Mouse (Mus musculus) lung, embryonic 15.5 days (tissue): ENCODE measurements at regions not wholly inside any gene's neighbourhood (a gene's known extent, or its start where the extent isn't known, plus 50 kb on each side); places are given as distances from the start of the nearest gene placed in this dataset.

Experiments used
- ATAC-seq: fragments of 200-750 bp; cut with Nextera tagmentation; 2 replicates; pipeline ENCODE4 v1.8.0; 2017; ENCODE audit warnings: moderate number of reproducible peaks, borderline replicate concordance; ENCODE audit not compliant: low FRiP score, low TSS enrichment; ENCODE audit errors: extremely low read depth
- H3K27ac ChIP-seq: fragments of 300-500 bp; sonication (generic); 2 replicates; pipeline ENCODE4 v1.5.1; 2015; ENCODE audit warnings: moderate library complexity, mild to moderate bottlenecking, inconsistent platforms
- H3K27me3 ChIP-seq: fragments of 300-500 bp; sonication (generic); 2 replicates; pipeline ENCODE4 v1.6.1; 2015; ENCODE audit warnings: inconsistent platforms
- H3K36me3 ChIP-seq: fragments of 300-500 bp; sonication (generic); 2 replicates; pipeline ENCODE4 v1.6.1; 2015; ENCODE audit warnings: inconsistent platforms
- H3K4me1 ChIP-seq: fragments of 300-500 bp; sonication (generic); 2 replicates; pipeline ENCODE4 v1.6.1; 2015; ENCODE audit warnings: inconsistent platforms
- H3K4me2 ChIP-seq: fragments of 300-500 bp; sonication (generic); 2 replicates; pipeline ENCODE4 v1.6.1; 2015; ENCODE audit warnings: inconsistent platforms, mild to moderate bottlenecking, moderate library complexity
- H3K4me3 ChIP-seq: fragments of 300-500 bp; sonication (generic); 2 replicates; pipeline ENCODE4 v1.5.1; 2015; ENCODE audit warnings: mild to moderate bottlenecking, inconsistent platforms
- H3K9ac ChIP-seq: fragments of 300-500 bp; sonication (generic); 2 replicates; pipeline ENCODE4 v1.6.1; 2015; ENCODE audit warnings: inconsistent platforms
- H3K9me3 ChIP-seq: fragments of 300-500 bp; sonication (generic); 2 replicates; pipeline ENCODE4 v1.6.1; 2016; ENCODE audit warnings: inconsistent platforms
- WGBS: fragments of 180-500 bp; shearing (Covaris S2); methylation state at CpG from one replicate; pipeline ENCODE4 v1.1.7; 2015; 5-methylcytosine and 5-hydroxymethylcytosine counted together

DNA sequence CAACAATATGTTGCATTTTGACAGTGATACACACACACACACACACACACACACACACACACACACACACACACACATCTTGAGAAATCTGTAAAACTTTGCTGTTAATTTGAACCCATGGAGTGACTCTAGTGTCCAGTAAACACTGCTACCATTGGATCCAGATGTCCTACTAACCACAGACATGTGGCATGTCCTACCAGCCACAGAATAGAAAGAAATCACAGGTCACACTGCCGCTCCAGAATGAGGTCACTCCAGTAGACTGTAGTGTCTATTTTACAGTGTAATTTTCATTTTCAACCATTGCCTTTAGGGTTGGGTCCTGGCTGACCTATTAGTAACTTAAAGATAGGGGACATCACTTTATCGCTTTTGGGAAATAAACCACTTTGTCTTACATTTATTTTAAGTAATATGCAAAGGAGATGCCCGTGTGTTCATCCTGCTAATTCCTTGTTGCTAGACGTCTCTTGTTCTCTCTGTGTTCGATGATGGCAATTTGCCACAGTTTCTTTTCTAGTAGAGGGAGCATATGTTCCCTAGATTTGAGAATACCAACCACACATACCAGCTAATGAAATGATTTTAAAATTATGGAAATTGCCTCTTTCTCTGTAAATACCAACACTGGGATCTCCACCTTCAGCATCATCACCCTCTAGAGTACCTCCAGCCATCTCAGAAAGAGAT is 59.2 kb upstream of the Cdh6 start:
- H3K36me3 ChIP-seq, result no peaks in the 10 kb centered on the region
- no peaks in the 10 kb centered on the region for H3K27me3 ChIP-seq
- WGBS, result 82% methylated on average over 5 of the region's 5 CpGs
- H3K4me3 ChIP-seq, result no peak overlapping the region
- H3K9ac ChIP-seq, result no peak overlapping the region
- H3K27ac ChIP-seq, result no peak overlapping the region
- no peak for ATAC-seq
- H3K4me2 ChIP-seq, result no peak overlapping the region
- H3K4me1 ChIP-seq, result no peaks in the 10 kb centered on the region
- H3K9me3 ChIP-seq, result no peaks in the 10 kb centered on the region

DNA sequence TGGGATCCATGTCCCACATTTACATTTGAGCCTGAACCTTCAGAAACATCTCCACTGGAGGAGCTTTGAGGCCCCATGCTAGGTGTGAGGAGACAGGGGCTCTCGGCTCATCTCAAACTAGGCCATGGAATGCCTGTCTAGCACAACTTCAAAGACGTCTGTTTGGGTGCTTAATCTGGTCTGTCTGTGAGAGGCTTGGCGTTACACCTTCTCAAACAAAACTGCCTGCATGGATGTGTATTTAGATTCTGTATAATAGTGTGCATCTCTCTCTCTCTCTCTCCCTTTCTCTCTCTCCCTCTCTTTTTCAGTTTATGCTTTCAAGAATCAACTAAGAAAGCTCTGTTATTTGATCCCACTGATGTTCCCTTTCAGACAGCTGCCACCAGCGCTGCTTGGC is 58.1 kb upstream of the Cdh6 start:
- H3K4me3 ChIP-seq, result no peak overlapping the region
- no peaks in the 10 kb centered on the region for H3K27me3 ChIP-seq
- H3K9ac ChIP-seq, result no peak overlapping the region
- no peaks in the 10 kb centered on the region for H3K9me3 ChIP-seq
- ATAC-seq, result no peak
- no peak overlapping the region for H3K27ac ChIP-seq
- H3K36me3 ChIP-seq, result no peaks in the 10 kb centered on the region
- WGBS, result 8% methylated on average over 4 of the region's 4 CpGs
- H3K4me2 ChIP-seq, result no peak overlapping the region
- H3K4me1 ChIP-seq, result no peaks in the 10 kb centered on the region

DNA sequence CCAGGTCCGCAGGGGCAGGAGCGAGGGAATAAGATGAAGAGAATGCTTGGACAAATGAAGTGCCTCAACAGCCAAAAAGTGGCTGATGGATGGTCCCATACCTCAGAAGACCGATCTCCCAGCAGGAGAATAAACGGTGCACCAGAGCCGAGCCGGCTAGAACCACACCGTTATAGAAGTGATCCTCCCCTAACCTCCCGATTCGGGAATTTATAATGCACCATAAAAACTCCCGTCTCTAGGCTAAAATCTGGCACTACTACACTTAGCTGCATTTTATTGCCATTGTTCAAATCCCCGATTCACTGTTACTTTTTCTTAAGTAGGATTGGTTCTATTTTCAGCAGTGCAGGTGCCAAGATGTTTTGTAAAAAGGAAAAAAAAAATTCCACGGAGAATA is 54.6 kb upstream of the Cdh6 start:
- Histone ChIP-seq H3K9ac (no peak overlapping the region), H3K27ac (no peak overlapping the region), H3K9me3 (no peaks in the 10 kb centered on the region), H3K36me3 (no peaks in the 10 kb centered on the region), H3K4me3 (no peak overlapping the region), H3K27me3 (no peaks in the 10 kb centered on the region), H3K4me1 (no peaks in the 10 kb centered on the region), H3K4me2 (no peak overlapping the region)
- WGBS, result 84% methylated on average over 12 of the region's 12 CpGs
- no peak for ATAC-seq
